Mouse (Mus musculus) lung, postnatal 0 days (tissue): ENCODE measurements around the gene Vapb.

ENCODE experiments used
- CTCF ChIP-seq: IDR thresholded peaks from 2 replicates; pipeline ENCODE4 v1.5.1; 2016; ENCODE audit warnings: antibody characterized with exemption, mild to moderate bottlenecking
- EP300 ChIP-seq: IDR thresholded peaks from 2 replicates; pipeline ENCODE4 v1.6.1; 2016; ENCODE audit warnings: antibody characterized with exemption, mild to moderate bottlenecking, control low read depth

GRCm38 (mm10) chr2:173734426-173734825, 2.9 kb upstream of the Vapb start:
- TF ChIP-seq CTCF (no peak), EP300 (no peak)
